ENCODE assay signal across 7 mouse cellular contexts in the genomic region with DNA sequence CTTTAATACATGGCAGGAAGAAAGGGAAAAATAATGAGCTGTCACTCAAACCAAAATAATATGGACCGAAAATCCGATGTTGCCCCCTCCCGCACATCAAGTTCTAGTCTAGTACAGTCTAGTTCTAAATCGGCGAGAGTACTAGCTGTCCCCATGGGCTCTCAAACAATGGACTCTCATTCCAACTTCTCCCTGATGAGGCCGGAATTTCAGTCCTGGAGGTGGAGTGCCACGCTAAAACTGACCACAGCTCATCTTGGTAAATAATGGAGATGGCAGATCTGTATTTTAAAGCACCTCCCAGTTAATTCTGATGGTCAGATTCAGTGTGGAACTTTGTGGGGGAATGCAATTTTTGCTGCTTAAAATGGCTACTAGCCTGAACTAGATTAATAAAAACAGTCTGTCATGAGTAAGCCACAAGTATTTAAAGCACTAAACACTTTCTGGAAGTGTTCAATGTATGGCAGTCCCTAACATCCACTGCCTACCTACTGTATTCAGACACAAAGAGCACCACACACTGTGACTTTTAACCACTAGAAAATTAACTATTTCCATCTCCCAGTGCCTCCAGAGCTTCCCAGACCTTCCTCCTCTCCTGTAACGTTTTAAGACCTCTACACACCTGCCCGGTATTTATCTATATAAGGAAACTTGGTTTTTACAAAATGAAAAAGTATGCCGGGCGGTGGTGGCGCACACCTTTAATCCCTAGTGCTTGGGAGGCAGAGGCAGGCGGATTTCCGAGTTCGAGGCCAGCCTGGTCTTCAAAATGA. TPM values are rescaled to one million over a fixed set of nuclear protein-coding genes. Genes with fewer than 3 reads are reported as not detected.
DNase-seq lines count a peak whose midpoint lies in the region; ATAC-seq lines count a peak whose summit lies in the region.

No protein-coding gene starts in this region.

- peak overlapping the region; percentile 49 for H3K4me2 ChIP-seq in intestine, embryonic 15.5 days (replicated peaks)
- peak overlapping the region; percentile 58 for H3K4me2 ChIP-seq in midbrain, embryonic 11.5 days

- H3K4me1 ChIP-seq in forebrain, embryonic 10.5 days = peaks cover 53% of the 10 kb centered on the region
- H3K4me1 ChIP-seq in intestine, embryonic 15.5 days (replicated peaks) = peaks cover 25% of the 10 kb centered on the region
- H3K4me1 ChIP-seq in midbrain, embryonic 11.5 days (ENCODE audit: control insufficient read depth, insufficient read depth, low read length) = peaks cover 16% of the 10 kb centered on the region

- peaks cover 12% of the 10 kb centered on the region for H3K36me3 ChIP-seq in forebrain, embryonic 10.5 days (replicated peaks)
- no peaks in the 10 kb centered on the region; the same call in 1 of the 2 replicates for H3K36me3 ChIP-seq in intestine, embryonic 15.5 days
- no peaks in the 10 kb centered on the region for H3K36me3 ChIP-seq in midbrain, embryonic 11.5 days (ENCODE audit: control insufficient read depth, insufficient read depth, low read length)

- H3K27me3 ChIP-seq in forebrain, embryonic 10.5 days (ENCODE audit: poor library complexity, severe bottlenecking) = no peaks in the 10 kb centered on the region
- H3K27me3 ChIP-seq in intestine, embryonic 15.5 days (replicated peaks) = no peaks in the 10 kb centered on the region
- no peaks in the 10 kb centered on the region for H3K27me3 ChIP-seq in midbrain, embryonic 11.5 days (ENCODE audit: control insufficient read depth, insufficient read depth, low read length)

- H3K9me3 ChIP-seq in forebrain, embryonic 10.5 days = no peaks in the 10 kb centered on the region
- no peaks in the 10 kb centered on the region for H3K9me3 ChIP-seq in intestine, embryonic 15.5 days
- H3K9me3 ChIP-seq in midbrain, embryonic 11.5 days (ENCODE audit: control insufficient read depth, low read length) = no peaks in the 10 kb centered on the region

- ATAC-seq in intestine, embryonic 15.5 days = no peak
- ATAC-seq in midbrain, embryonic 11.5 days (ENCODE audit: low FRiP score) = no peak

- peak; percentile 17 for DNase-seq in urinary bladder, postnatal 14 days (ENCODE audit: low spot score)
- no peak for DNase-seq in urinary bladder, postnatal 10 days (ENCODE audit: low spot score)
- peak; percentile 26 for DNase-seq in forebrain, embryonic 10.5 days (ENCODE audit: extremely low spot score, low spot score)
- peak; percentile 90 for DNase-seq in midbrain, embryonic 11.5 days (ENCODE audit: low spot score, missing footprints)
- DNase-seq in ovary, postnatal 10 days (ENCODE audit: low spot score) = no peak
- no peak for DNase-seq in frontal cortex, postnatal 14 days (ENCODE audit: low spot score in 2 of 2)

- WGBS in forebrain, embryonic 10.5 days = 83% methylated on average over 15 of the region's 15 CpGs
- 53% methylated on average over 15 of the region's 15 CpGs for WGBS in intestine, embryonic 15.5 days
- WGBS in midbrain, embryonic 11.5 days = 79% methylated on average over 15 of the region's 15 CpGs

- H3K4me3 ChIP-seq in forebrain, embryonic 10.5 days = peak overlapping the region; percentile 96
- peak overlapping the region; percentile 86 for H3K4me3 ChIP-seq in intestine, embryonic 15.5 days (replicated peaks)
- peak overlapping the region; percentile 53 for H3K4me3 ChIP-seq in midbrain, embryonic 11.5 days (ENCODE audit: low read depth, low read length)

- peak overlapping the region; percentile 100; the same call in 1 of the 2 replicates for H3K9ac ChIP-seq in intestine, embryonic 15.5 days
- H3K9ac ChIP-seq in midbrain, embryonic 11.5 days (ENCODE audit: low read length) = peak overlapping the region; percentile 96

- peak overlapping the region; percentile 100 for H3K27ac ChIP-seq in forebrain, embryonic 10.5 days
- peak overlapping the region; percentile 100; the same call in 1 of the 2 replicates for H3K27ac ChIP-seq in intestine, embryonic 15.5 days
- H3K27ac ChIP-seq in midbrain, embryonic 11.5 days (ENCODE audit: low read depth, low read length) = peak overlapping the region; percentile 100; the same call in 1 of the 2 replicates

RNA-seq across cellular contexts. Expression of gene Bicral, which starts 2.8 kb away (rescaled TPM):
- polyA plus RNA-seq in forebrain, embryonic 10.5 days (2016; fragmentation: Nextera tagmentation; extraction: Ambion mirVana) = 2.9 and 4.1 TPM in 2 replicates
- polyA plus RNA-seq in intestine, embryonic 15.5 days (2015; fragmentation: Nextera tagmentation; extraction: Ambion mirVana) = 3.5 and 4.6 TPM in 2 replicates
- 5.8 and 6.4 TPM in 2 replicates for polyA plus RNA-seq in midbrain, embryonic 11.5 days (2014; fragmentation: Nextera tagmentation; extraction: Ambion mirVana)

RNA-seq across cellular contexts. Expression of gene Tbcc, which starts 35.0 kb away (rescaled TPM):
- 43.1 and 48.4 TPM in 2 replicates for polyA plus RNA-seq in forebrain, embryonic 10.5 days (2016; fragmentation: Nextera tagmentation; extraction: Ambion mirVana)
- polyA plus RNA-seq in intestine, embryonic 15.5 days (2015; fragmentation: Nextera tagmentation; extraction: Ambion mirVana) = 48.2 and 48.6 TPM in 2 replicates
- 72.7 and 76.2 TPM in 2 replicates for polyA plus RNA-seq in midbrain, embryonic 11.5 days (2014; fragmentation: Nextera tagmentation; extraction: Ambion mirVana)

RNA-seq across cellular contexts. Expression of gene Prph2, which starts 54.7 kb away (rescaled TPM):
- not detected in 2 replicates for polyA plus RNA-seq in forebrain, embryonic 10.5 days (2016; fragmentation: Nextera tagmentation; extraction: Ambion mirVana)
- not detected in 2 replicates for polyA plus RNA-seq in intestine, embryonic 15.5 days (2015; fragmentation: Nextera tagmentation; extraction: Ambion mirVana)
- not detected in 2 replicates for polyA plus RNA-seq in midbrain, embryonic 11.5 days (2014; fragmentation: Nextera tagmentation; extraction: Ambion mirVana)

Comparison
In these comparisons a context has a peak if more than half of its experiments do, and no peak if none do; other contexts are left out.
1. DNase-seq: peak in urinary bladder, postnatal 14 days (single experiment), forebrain, embryonic 10.5 days (single experiment) and midbrain, embryonic 11.5 days (single experiment); none in urinary bladder, postnatal 10 days (single experiment), ovary, postnatal 10 days (single experiment) and frontal cortex, postnatal 14 days (0 of 2).
2. Peak in every context shown above with its lines, with median percentiles within 50 percentile points of each other: H3K27ac ChIP-seq and H3K4me3 ChIP-seq.